Mouse (Mus musculus): Measurements from ENCODE around the gene Card19. TPM values are rescaled to one million over a fixed set of nuclear protein-coding genes. Genes with fewer than 3 reads are reported as not detected.

Card19 gene
- total RNA-seq, 2 experiments from 2014 or later = 27.1 to 30.2 TPM

- ATAC-seq (replicated peaks; ENCODE audit: poor library complexity) = peak; percentile 72
Measured at GRCm38 (mm10) chr13:49178839-49179585, 36.8 kb downstream of the Card19 start.

- ATAC-seq (replicated peaks; ENCODE audit: poor library complexity) = no peak
Measured at GRCm38 (mm10) chr13:49175509-49175908, 40.3 kb downstream of the Card19 start.

GRCm38 (mm10) chr13:49172971-49173596 lies 42.8 kb downstream of the Card19 start:
- ATAC-seq (replicated peaks; ENCODE audit: poor library complexity) = peak; percentile 96

GRCm38 (mm10) chr13:49172335-49172734 lies 43.5 kb downstream of the Card19 start:
- ATAC-seq (replicated peaks; ENCODE audit: poor library complexity) = no peak

GRCm38 (mm10) chr13:49171729-49172128 lies 44.1 kb downstream of the Card19 start:
- no peak for ATAC-seq (replicated peaks; ENCODE audit: poor library complexity)

- ATAC-seq (replicated peaks; ENCODE audit: poor library complexity) = no peak
Measured at GRCm38 (mm10) chr13:49170623-49171022, 45.2 kb downstream of the Card19 start.

GRCm38 (mm10) chr13:49169448-49170207 lies 46.2 kb downstream of the Card19 start:
- peak; percentile 85 for ATAC-seq (replicated peaks; ENCODE audit: poor library complexity)

- no peak for ATAC-seq (replicated peaks; ENCODE audit: poor library complexity)
Measured at GRCm38 (mm10) chr13:49167081-49167480, 48.8 kb downstream of the Card19 start.

GRCm38 (mm10) chr13:49163645-49164044 lies 52.2 kb downstream of the Card19 start:
- no peak for ATAC-seq (replicated peaks; ENCODE audit: poor library complexity)

GRCm38 (mm10) chr13:49162722-49163121 lies 53.1 kb downstream of the Card19 start:
- ATAC-seq (replicated peaks; ENCODE audit: poor library complexity) = peak; percentile 98

GRCm38 (mm10) chr13:49161236-49161635 lies 54.6 kb downstream of the Card19 start:
- no peak for ATAC-seq (replicated peaks; ENCODE audit: poor library complexity)

- ATAC-seq (replicated peaks; ENCODE audit: poor library complexity) = no peak
Measured at GRCm38 (mm10) chr13:49158040-49158713, 57.7 kb downstream of the Card19 start.

- no peak for ATAC-seq (replicated peaks; ENCODE audit: poor library complexity)
Measured at GRCm38 (mm10) chr13:49156645-49157044, 59.2 kb downstream of the Card19 start.

- no peak for ATAC-seq (replicated peaks; ENCODE audit: poor library complexity)
Measured at GRCm38 (mm10) chr13:49154621-49155020, 61.2 kb downstream of the Card19 start.

GRCm38 (mm10) chr13:49154028-49154427 lies 61.8 kb downstream of the Card19 start:
- ATAC-seq (replicated peaks; ENCODE audit: poor library complexity) = no peak

Other genes with a start within 250 kb of the Card19 start
- 211 and 215 TPM in 2 replicates for gene Fam120a, start 248.0 kb downstream of the Card19 start, total RNA-seq (2015)
- 118 and 129 TPM in 2 replicates for gene Fam120a, start 248.0 kb downstream of the Card19 start, total RNA-seq (2017)
- not detected in 2 replicates for gene Wnk2, start 68.0 kb downstream of the Card19 start, total RNA-seq (2015)
- gene Wnk2, start 68.0 kb downstream of the Card19 start, total RNA-seq (2017) = 0.03 TPM in 1 of 2 replicates, not detected in the other
- gene Ninj1, start 28.6 kb downstream of the Card19 start, total RNA-seq (2015) = 68.2 and 69.6 TPM in 2 replicates
- gene Ninj1, start 28.6 kb downstream of the Card19 start, total RNA-seq (2017) = 38.4 and 38.8 TPM in 2 replicates
- gene Susd3, start 32.7 kb upstream of the Card19 start, total RNA-seq (2015) = 3.8 and 5.7 TPM in 2 replicates
- gene Susd3, start 32.7 kb upstream of the Card19 start, total RNA-seq (2017) = 1.7 and 4.0 TPM in 2 replicates
- gene Fgd3, start 104.3 kb upstream of the Card19 start, total RNA-seq (2015) = 3.4 and 4.1 TPM in 2 replicates
- gene Fgd3, start 104.3 kb upstream of the Card19 start, total RNA-seq (2017) = 8.6 and 9.3 TPM in 2 replicates
- 9.7 and 10.9 TPM in 2 replicates for gene Bicd2, start 125.5 kb upstream of the Card19 start, total RNA-seq (2015)
- gene Bicd2, start 125.5 kb upstream of the Card19 start, total RNA-seq (2017) = 17.1 and 21.5 TPM in 2 replicates
- 4.6 and 5.1 TPM in 2 replicates for gene Ippk, start 205.2 kb upstream of the Card19 start, total RNA-seq (2015)
- gene Ippk, start 205.2 kb upstream of the Card19 start, total RNA-seq (2017) = 12.1 and 15.3 TPM in 2 replicates

Data from megakaryocyte progenitor cell, adult 5-6 weeks (primary cell).